ENCODE assay signal across 8 mouse cellular contexts in genomic region chr1:91459059-91459809, GRCm38 (mm10). TPM values are rescaled to one million over a fixed set of nuclear protein-coding genes. Genes with fewer than 3 reads are reported as not detected.
DNase-seq lines count a peak whose midpoint lies in the region; ATAC-seq lines count a peak whose summit lies in the region.

TSS of gene Per2 (minus strand) at chr1:91459324.

- no peaks in the 10 kb centered on the region for H3K36me3 ChIP-seq in hindbrain, embryonic 16.5 days (ENCODE audit: control insufficient read depth, insufficient read depth, low read length)

- no peaks in the 10 kb centered on the region for H3K27me3 ChIP-seq in hindbrain, embryonic 16.5 days (replicated peaks; ENCODE audit: control insufficient read depth, insufficient read depth, low read length)

- H3K27ac ChIP-seq in hindbrain, embryonic 16.5 days (ENCODE audit: low read depth, low read length) = peak within 1 kb of the TSS; percentile 78

- peak within 1 kb of the TSS; percentile 88 for H3K4me2 ChIP-seq in hindbrain, embryonic 16.5 days (ENCODE audit: low read length)

- no peaks in the 10 kb centered on the region for H3K9me3 ChIP-seq in hindbrain, embryonic 16.5 days (ENCODE audit: control insufficient read depth, low read length)

- peak within 1 kb of the TSS; percentile 83 for H3K4me3 ChIP-seq in hindbrain, embryonic 16.5 days (ENCODE audit: low read length)

- under 1% methylated on average over 84 of the region's 91 CpGs for WGBS in hindbrain, embryonic 16.5 days

- ATAC-seq in hindbrain, embryonic 16.5 days = peak; percentile 98

- H3K9ac ChIP-seq in hindbrain, embryonic 16.5 days (ENCODE audit: low read depth, low read length) = peak within 1 kb of the TSS; percentile 76

- H3K4me1 ChIP-seq in hindbrain, embryonic 16.5 days (ENCODE audit: control insufficient read depth, insufficient read depth, low read depth, low read length) = peaks cover 39% of the 10 kb centered on the region

- DNase-seq in ZHBTc4 (ENCODE audit: low read depth, low spot score) = peak; percentile 99
- DNase-seq in cerebellum, postnatal 4 days (ENCODE audit: low spot score in 2 of 2) = peak; percentile 99
- peak; percentile 99 for DNase-seq in gastrocnemius, adult 18-20 months (ENCODE audit: low spot score)
- peak; percentile 98 to 100 for DNase-seq in left cerebral cortex, adult 18-20 months (ENCODE audit: low spot score in 2 of 2)
- DNase-seq in lung, postnatal 4 days = peak; percentile 99
- peak; percentile 100 for DNase-seq in retina, postnatal 1 day
- peak; percentile 99 for DNase-seq in thymus, postnatal 4 days

RNA-seq across cellular contexts. Expression of gene Per2, which starts in this region (rescaled TPM):
- 1 to 10 TPM; 2.3 to 3.0 TPM for total RNA-seq in gastrocnemius, adult 18-20 months (2021)
- polyA plus RNA-seq in hindbrain, embryonic 16.5 days (2015; fragmentation: Nextera tagmentation; extraction: Ambion mirVana) = 5.0 and 5.8 TPM in 2 replicates
- 10 to 100 TPM; 39.0 to 39.1 TPM for total RNA-seq in left cerebral cortex, adult 18-20 months (2021)

Comparison
In these comparisons a context has a peak if more than half of its experiments do, and no peak if none do; other contexts are left out.
1. Peak in every context shown above with its lines: DNase-seq, ATAC-seq, H3K4me3 ChIP-seq and H3K27ac ChIP-seq.
2. RNA of gene Per2 (total RNA-seq): 39.0 to 39.1 TPM in left cerebral cortex, adult 18-20 months; 2.3 to 3.0 TPM in gastrocnemius, adult 18-20 months; every median in the first group is over 10 times any median in the second.